Mouse (Mus musculus): Measurements from ENCODE around the gene Olfr609.

DNA sequence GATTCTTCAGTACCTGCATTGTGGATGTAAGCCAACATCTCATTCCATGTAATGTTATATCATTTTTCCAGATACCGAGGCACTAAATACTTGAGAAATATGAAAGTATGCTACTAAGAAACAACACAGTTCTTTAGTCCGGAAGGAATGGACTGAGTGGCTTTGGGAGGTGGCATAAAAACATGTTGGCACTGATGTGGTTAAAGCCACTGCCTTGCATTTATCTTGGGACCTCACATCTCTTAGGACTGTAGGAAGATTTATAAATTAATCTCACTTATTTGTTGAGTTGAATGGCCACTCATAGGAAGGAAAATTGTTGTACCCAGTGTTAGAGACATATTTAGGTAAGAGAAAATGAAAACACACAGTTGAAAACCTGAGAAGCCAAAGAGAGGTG lies 49.1 kb downstream of the Olfr609 start, which contains the start of gene Olfr606:
- TF ChIP-seq POLR2A (IDR thresholded peaks at IDR 0.05; ENCODE audit: insufficient read length, low read depth) (no peak), MYOD1 (IDR thresholded peaks at IDR 0.05; ENCODE audit: control insufficient read depth in 1 of 3, insufficient read length in 2 of 3, low read depth in 2 of 3) (no peak), TCF3 (IDR thresholded peaks at IDR 0.05; ENCODE audit: insufficient read length, low read depth) (no peak)
